Mouse (Mus musculus) MN1 (cell line): ENCODE data around the gene Gtf3c2.

Source experiments
- DNase-seq: peaks from one replicate; pipeline ENCODE4 v3.0.0-alpha.2; 2016; ENCODE audit warnings: low spot score

Gene Gtf3c2

DNA sequence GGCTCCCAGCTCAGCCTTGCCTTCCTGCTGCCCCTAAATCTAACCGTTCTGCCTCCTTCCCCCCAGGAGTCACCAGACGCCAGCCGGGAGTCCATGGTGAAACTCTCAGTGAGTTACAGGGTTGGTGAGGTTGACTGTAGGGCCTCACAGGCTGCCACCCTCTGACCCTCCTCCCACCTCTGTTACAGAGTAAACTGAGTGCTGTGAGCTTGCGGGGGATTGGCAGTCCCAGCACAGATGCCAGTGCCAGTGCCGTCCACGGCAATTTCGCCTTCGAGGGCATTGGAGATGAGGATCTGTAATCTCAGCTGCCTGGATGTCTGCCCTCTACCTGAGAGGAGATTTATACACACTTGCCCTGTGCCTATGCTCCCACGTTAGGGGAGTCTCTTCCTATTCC lies 18.2 kb upstream of the Gtf3c2 start:
- no peak for DNase-seq

DNA sequence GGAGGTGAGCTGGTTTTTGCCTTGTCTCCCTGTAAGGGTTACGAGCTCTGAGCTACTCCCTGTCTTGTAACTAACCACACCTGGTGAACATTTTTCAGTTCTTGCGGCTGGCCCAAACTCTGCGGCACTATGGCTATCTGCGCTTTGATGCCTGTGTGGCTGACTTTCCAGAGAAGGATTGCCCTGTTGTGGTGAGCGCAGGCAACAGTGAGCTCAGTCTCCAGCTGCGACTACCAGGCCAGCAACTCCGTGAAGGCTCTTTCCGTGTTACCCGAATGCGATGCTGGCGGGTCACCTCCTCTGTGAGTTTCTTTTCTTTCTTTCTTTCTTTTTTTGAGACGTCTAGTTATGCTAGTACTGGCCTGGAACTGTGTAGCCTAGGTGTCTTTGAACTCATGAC lies 17.1 kb upstream of the Gtf3c2 start:
- DNase-seq = no peak

DNA sequence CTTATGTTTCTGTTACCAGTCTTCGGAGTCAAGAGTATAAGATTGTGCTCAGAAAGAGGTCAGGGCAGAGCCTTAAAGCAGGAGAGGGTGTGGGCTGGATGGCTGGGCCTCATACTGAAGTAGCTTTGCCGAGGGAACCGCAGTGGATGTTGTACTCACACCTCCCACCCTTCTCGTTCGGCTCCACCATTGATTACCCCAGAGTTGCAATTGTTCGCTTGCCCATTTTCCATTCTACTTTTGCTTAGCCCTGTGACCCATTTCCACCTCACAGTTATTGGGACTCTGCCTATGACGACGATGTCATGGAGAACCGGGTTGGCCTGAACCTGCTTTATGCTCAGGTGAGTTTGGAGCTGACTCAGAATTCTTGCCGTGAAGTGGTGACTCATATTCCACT lies 16.3 kb upstream of the Gtf3c2 start:
- no peak for DNase-seq

DNA sequence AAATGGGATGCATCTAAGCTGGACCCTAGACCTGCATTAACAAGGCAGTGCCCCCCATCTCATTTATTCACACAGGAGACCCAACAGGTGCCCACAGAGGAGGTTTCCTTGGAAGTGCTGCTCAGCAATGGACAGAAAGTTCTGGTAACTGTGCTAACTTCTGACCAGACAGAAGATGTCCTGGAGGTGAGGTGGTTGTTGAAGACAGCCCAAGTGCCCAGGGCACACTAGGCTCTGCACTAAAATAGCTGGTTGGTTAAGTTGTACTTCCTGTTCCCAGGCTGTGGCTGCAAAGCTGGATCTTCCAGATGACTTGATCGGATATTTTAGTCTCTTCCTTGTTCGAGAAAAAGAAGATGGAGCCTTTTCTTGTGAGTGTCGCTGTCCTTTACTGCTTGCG lies 15.7 kb upstream of the Gtf3c2 start:
- no peak for DNase-seq

DNA sequence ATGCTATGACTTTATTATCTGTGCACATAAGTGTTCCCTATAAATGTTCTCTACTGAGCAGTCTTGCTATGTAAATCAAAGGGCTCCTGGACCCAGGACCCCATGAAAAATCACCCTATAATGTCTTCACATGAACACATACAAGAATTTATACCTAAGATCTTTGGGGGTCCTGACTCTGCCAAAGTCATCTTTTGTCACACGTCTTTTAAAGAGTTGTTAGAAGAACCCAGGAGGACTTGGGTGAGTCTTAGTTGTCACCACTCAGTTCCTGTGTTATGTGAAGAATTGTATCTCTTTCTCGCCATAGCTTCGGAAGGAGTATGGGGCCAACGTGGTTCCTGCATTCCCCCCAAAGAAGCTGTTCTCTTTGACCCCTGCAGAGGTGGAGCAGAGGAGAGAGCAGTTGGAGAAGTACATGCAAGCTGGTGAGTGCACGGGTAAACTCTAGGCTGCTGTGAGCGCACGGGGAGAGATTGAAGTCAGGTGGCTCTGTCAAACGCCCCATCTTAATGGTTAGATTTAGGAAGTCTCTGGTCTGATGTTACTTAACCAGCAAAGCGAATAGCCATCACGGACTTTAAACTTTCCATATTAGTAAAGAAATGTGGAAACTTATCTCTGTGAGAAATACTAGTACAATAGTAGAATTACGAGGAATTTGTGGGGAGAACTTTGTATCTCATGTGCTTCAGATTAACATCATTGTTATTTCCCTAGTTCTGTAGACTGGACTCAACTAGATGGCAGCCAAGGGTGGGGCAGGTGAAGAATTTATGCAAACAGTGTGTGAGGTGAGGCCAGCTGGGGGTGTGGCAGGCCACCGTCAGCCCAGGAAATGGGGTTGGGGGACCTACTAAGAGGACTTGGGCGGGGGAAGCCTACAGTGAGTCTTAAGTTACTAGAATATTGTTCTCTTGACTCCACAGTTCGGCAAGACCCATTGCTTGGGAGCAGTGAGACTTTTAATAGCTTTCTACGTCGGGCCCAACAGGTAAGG lies 14.8 kb upstream of the Gtf3c2 start:
- no peak for DNase-seq

DNA sequence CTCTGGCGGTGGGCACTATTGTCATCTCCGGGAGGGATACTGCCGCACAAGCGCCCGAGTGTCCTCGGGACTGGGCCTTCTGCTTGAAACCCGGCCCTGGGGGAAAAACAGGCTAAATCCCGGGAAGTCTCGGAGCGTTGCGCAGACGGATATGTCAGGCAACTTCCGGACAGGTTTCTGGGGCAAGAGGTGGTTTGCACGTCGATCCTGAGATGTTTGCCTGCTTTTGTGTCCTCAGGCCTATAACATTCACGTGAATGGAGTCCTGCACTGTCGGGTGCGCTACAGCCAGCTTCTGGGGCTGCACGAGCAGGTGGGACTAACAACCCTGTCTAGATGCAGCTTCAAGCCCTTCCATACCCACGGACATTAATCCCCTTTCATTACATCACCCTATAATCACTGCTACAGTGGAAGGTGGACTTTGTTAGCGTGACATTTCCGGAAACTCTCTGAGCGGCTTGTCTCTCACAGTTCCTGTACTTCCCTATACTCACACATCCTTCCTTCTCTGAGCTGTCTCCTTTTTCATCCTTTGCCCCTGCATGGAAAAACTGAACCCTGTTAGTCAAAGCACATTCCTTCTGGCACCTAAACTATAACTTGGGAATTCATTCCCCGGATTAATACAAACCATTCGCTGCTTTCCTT lies 13.8 kb upstream of the Gtf3c2 start:
- DNase-seq = peak; percentile 64

DNA sequence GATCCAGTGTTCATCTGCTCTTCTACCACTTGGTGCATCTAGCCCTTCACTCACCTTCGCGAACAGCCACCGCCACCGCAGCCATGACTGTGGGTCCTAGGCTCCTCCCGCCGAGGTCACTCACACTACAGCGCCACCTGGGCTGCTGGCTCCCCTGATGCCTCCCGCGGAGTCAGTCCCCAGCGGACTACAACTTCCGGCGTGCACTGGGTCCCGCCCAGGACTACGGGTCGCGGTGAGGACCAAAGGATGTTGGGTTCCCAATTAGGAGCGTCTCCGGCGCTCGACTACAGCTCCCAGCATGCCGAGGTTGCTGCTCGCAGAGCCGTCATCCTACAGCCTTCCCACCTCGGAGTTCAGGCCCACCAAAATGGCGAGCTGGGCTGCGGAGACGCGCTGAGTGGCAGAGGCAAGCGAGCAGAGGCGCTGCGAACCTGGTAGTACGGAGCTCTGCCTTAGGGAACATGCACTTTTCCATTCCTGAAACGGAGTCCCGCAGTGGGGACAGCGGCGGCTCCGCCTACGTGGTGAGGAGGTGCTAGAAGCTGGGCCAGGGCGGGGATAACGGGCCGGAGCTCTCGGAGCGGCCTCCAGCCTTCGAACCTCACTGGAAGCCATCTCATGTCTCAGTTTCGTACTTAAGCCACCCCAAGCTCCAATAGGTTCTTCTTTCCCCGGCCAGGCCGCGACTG lies 13.1 kb upstream of the Gtf3c2 start, which contains the start of the genes Snx17 and Eif2b4:
Gene Snx17, plus strand, starts transcription at position 289 of the 692 bp plus-strand sequence.
Gene Eif2b4, minus strand, starts transcription at position 492 of the 692 bp plus-strand sequence.
- peak; percentile 99 for DNase-seq

DNA sequence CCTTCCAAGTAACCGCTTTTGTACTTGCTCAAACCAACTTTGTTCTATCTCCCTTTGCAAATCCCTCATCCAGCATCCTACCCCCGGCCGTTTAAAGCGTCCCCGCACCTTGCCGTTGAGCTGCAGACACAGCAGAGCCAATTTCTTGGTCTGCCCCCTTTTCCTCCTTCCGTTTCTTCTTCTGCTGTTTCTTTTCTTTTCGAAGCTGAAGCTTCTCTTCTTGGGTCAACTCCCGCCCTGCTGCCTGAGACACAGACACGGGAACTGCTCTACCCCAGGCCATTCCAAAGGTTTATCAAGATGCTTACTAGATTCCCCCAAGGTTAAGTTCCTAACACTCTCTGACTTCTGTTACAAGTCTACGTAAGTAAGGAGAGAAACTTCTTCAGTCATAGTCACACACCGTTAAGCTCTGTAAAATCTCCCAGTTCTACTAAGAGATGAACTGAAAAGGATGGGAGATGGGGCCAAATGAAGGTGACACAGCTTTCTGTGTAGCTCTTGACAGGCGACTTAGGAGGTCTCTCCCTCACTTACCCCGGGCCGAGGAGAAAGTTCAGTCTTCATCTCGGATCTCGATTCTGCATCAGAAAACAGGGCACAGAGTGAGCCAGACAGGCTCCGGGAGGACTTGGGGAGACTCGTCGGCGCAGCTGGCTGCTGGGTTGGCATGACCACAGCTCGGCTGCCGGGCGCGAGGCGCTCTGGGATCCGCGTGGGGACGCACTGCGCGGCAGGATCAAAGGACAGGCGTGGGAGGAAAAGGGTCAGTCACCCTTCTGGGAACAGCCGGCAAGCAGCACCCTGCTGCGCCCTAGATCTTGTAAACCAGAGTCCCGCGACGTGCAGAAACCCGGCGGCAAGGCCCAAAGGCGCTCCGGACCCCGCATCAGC lies 12.3 kb upstream of the Gtf3c2 start:
- DNase-seq = peak; percentile 82

DNA sequence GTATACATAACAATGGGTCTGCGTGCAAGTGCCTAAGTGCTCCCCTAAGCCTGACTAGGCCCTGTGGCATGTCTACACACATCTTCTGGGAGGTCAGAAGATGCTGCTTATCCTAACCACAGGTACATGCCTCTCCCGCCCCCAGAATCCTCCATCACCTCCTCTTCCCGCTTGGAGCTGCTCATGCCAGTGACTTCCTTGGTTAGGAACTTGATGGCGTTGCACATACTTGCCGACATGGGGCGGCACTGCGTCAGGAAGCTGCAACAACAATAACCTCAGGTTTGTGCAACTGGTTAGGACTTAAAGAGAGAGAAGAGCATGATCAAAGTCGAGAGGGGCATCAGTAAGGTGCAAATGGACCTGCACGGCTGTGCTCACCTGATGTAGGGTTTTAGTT lies 10.3 kb upstream of the Gtf3c2 start:
- no peak for DNase-seq

DNA sequence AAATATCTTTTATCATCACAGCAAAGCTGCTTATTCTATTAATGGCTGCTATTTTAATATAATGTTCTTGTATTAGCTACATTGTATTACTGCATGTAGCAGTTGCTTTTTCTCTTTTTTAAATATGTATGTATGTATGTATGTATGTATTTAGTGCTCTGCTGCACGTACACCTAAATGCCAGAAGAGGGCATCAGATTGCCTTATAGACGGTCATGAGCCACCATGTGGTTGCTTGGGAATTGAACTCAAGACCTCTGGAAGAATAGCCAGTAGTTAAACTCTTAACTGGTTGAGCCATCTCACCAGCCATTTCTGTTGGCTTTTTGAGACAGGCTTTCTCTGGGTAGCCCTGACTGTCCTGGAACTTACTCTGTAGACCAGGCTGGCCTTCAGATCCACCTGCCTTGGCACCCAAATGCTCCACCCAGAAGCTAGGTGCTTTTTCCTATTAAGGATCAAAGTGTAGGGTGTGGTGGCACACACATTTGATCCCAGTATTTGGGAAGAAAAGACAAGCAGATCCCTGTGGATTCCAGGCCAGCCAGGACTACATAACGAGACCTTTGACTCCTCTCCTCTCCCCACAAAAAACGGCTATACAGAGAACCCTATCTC lies 8.4 kb upstream of the Gtf3c2 start:
- no peak for DNase-seq

DNA sequence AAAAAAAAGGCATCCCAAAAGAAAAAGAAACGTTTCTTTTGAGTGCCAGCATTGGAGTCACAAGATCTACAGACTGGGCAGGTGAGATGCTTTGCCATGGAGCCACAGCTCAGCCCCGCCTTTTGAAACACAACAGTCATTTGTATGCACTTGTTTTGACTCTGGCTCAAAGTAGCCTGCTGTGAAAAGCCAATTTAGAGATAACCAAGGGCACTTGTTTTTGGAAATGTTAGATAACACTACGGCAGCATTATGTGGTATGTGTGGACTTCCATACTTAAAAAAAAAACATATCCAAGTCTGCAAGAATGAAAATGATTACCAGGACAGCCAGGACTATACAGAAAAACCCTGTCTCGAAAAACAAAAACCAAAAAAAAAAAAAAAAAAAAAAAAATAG lies 3.7 kb upstream of the Gtf3c2 start:
- no peak for DNase-seq

DNA sequence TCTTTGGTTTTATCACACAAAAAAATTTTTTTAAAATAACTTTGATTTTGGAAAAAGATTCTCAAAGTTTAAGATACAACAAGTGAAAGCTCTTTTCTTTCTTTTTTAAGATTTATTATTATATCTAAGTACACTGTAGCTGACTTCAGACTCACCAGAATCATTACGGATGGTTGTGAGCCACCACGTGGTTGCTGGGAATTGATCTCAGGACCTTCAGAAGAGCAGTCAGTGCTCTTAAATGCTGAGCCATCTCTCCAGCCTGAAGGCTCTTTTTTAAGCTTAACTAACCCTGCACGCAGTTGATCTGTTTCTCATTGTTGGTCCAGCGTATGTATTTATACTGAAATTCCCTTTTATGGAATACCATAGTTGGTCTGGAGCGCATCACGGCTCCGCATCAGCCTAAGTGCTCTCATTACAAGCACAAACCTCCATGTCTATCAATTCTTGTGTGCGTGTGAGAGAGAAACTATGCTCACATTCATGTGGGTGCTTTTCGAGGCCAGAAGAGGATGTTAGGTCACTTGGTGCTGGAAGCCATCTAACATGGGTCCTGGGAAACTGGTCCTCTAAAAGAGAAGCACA lies 1.3 kb upstream of the Gtf3c2 start:
- DNase-seq = no peak

DNA sequence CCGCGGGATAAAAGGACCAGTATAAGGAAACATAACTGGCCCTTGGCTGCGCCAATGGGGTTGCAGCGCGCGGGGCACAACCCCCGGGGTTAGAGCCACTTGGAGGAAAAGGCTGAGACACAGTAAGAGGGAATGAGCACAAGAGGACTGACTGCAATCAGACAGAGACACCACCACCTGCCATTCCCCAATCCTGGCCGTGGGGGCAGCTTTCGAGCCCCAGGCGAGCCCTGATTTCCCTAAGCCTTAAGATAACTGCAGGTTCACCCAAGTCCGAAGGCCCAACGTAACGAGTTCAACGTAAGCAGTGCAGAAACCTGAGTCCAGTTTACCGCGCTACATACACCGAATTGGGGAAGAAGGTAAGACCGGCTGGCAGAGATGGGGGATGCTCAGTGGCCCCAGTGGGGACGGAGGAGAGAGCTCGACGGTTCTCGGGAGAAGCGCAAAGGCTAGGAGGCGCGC lies 611 bp downstream of the Gtf3c2 start:
- peak; percentile 69 for DNase-seq

DNA sequence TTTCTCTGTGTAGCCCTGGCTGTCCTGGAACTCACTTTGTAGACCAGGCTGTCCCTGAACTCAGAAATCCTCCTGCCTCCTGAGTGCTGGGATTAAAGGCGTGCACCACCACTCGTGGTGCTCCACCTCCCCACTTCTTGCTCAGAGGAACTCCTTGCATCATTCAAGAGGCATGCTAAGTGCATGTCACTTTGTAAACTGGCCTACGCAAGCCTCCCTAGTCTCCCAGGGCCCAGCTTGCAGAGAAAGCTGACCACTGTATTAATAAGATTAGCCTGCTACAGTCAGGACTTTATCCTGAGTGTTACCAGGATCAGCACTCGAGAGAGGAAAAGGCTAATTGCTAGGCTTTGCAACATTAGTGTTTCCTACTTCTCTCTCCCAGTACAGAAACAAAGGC lies 11.3 kb downstream of the Gtf3c2 start:
- peak; percentile 70 for DNase-seq

DNA sequence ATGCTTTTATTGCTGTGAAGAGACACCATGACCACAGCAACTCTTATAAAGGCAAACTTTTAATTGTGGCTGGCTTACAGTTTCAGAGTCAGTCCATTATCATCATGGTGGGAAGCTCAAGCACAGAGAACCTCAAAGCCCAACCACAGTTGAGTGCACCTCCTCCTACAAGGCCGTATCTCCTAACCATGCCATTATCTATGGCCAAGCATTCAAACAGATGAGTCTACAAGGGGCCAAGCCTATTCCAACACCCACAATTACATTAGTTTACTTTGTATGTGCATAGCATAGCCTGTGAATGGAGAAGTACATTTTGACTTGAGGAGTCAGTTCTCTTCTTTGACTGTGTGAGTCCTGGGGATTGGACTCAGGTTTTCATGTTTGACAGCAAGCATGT lies 15.1 kb downstream of the Gtf3c2 start:
- DNase-seq = no peak

DNA sequence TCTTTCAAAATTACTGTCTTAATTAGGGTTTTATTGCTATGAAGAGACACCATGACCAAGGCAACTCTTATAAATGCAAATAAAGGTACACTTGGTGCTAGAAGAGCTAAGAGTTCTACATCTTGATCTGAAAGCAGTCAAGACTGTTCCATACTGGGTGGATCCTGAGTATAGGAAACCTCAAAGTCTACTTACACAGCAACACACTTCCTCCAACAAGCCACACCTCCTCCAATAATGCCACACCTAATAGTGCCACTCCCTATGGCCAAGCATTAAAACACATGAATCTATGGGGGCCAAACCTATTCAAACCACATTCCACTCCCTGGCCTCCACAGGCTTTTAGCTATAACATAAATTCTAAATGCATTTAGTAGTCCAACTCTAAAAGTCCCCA lies 17.5 kb downstream of the Gtf3c2 start:
- DNase-seq = no peak

DNA sequence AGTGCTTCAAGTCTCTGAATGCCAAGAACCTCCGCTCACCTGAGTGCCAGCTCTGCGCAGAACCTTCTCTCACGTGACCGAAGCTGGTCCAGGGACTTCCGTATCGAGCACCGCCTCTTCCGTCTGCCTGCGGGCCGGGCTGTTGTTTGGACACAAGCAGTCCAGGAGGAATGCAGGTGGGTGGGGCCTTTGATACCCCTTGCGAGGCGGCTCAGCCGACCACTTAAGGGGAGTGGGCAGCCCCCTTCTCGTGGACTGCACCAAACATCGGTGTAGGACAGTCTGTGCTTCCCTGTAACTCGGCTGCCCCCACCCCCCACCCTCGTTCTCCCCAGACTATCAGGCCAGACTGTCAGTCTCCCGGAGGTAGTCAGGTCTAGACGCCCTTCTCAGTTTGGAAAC lies 25.8 kb downstream of the Gtf3c2 start, which contains the start of gene Mpv17:
Gene Mpv17, minus strand, starts transcription at position 100 of the 402 bp plus-strand sequence.
- peak; percentile 83 for DNase-seq

DNA sequence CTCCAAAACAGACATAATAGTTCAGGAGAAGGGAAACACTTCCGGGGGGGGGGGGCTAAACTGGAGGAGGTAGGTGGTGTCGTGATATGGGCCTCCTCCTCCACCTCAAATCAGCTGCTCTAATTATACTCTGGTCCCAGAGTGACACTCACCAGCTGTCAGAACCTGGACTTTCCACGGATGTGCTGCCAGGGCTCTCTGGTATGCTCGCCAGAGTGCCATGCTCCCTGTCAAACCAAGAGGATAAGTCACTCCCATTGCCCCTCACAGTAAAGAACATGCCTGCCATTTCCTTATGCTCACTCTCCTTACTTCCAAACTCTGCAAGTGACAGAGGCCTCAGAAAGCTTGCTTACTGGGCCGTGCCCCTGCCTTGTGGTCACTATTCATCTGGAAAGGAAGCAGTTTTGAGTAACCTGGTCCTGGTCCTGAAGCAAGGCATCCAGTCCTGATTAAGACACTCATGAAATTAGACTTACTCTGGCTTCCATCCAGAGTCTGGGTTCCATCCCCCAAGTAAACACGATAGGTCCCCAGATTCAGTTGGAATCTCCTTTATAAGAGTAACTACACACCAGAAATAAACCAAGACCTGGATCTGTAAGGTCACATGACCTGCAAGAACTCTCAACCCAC lies 26.3 kb downstream of the Gtf3c2 start:
- no peak for DNase-seq

DNA sequence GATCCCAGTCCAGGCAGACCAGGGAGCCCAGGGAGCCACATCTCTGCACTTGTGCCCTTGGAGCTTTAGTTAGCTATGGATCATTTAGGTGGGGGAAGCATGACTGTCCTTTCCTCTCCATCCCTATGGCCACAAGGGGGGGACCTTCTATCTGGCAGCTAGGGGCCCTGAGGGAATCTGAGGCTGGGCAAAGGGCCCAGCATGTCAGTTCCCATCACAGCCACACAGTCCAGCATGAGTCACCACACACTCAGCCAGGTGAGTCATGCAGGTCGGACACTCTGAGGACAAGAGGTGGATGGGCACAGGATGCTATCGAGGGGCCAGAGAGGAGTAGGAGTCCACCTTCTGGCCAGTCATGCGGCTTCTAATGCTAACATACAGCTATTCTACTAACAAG lies 28.2 kb downstream of the Gtf3c2 start:
- DNase-seq = peak; percentile 81

DNA sequence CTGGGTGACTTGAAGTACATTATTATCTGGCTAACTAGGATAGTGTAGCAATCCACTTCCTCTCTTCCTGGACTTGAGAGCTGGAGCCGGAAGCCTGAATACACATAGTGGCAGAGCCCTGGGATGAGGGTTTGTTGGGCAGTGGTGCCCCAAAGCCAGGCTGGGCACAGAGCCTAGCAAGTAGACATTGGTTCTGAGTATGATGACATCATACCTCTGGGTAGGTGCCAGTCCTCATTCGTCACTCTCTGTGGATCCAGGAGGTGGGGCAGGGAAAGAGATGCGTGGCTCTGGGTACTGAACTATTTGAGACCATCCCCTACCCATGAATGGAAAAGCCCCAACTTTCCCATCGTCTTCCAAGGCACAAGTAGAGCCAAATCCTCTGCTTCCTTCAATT lies 30.2 kb downstream of the Gtf3c2 start:
- DNase-seq = peak; percentile 20
